8 mouse cellular contexts compared by ENCODE assay signal in genomic region chr10:22732181-22732580, GRCm38 (mm10). TPM values are rescaled to one million over a fixed set of nuclear protein-coding genes. Genes with fewer than 3 reads are reported as not detected.
DNase-seq lines count a peak whose midpoint lies in the region; ATAC-seq lines count a peak whose summit lies in the region.

No protein-coding gene starts in this region.

- peak overlapping the region; percentile 70 for H3K4me2 ChIP-seq in limb, embryonic 12.5 days
- H3K4me2 ChIP-seq in neural tube, embryonic 12.5 days (replicated peaks) = peak overlapping the region; percentile 93

- 62% methylated on average over 10 of the region's 10 CpGs for WGBS in limb, embryonic 12.5 days
- WGBS in neural tube, embryonic 12.5 days = 59% methylated on average over 10 of the region's 10 CpGs

- no peaks in the 10 kb centered on the region for H3K36me3 ChIP-seq in limb, embryonic 12.5 days
- no peaks in the 10 kb centered on the region for H3K36me3 ChIP-seq in neural tube, embryonic 12.5 days

- H3K9me3 ChIP-seq in limb, embryonic 12.5 days = no peaks in the 10 kb centered on the region
- no peaks in the 10 kb centered on the region for H3K9me3 ChIP-seq in neural tube, embryonic 12.5 days

- H3K27ac ChIP-seq in limb, embryonic 12.5 days = peak overlapping the region; percentile 88
- peak overlapping the region; percentile 80; the same call in 1 of the 2 replicates for H3K27ac ChIP-seq in neural tube, embryonic 12.5 days

- H3K27me3 ChIP-seq in limb, embryonic 12.5 days = no peaks in the 10 kb centered on the region
- H3K27me3 ChIP-seq in neural tube, embryonic 12.5 days (replicated peaks) = no peaks in the 10 kb centered on the region

- DNase-seq in cerebellum, adult 8-10 months = peak; percentile 31
- no peak for DNase-seq in cerebellum, postnatal 14 days
- DNase-seq in thymus, postnatal 25 days = peak; percentile 10
- DNase-seq in thymus, postnatal 14 days = no peak
- DNase-seq in embryo, embryonic 10.5 days (ENCODE audit: low spot score) = no peak
- no peak for DNase-seq in right cerebral cortex, postnatal 25 days

- H3K4me3 ChIP-seq in limb, embryonic 12.5 days (replicated peaks) = peak overlapping the region; percentile 98
- peak overlapping the region; percentile 97 for H3K4me3 ChIP-seq in neural tube, embryonic 12.5 days

- ATAC-seq in limb, embryonic 12.5 days (ENCODE audit: insufficient number of reproducible peaks, insufficient read depth, low FRiP score, low TSS enrichment, low read depth) = no peak
- ATAC-seq in neural tube, embryonic 12.5 days (ENCODE audit: low FRiP score, low read depth) = no peak

- peaks cover 22% of the 10 kb centered on the region for H3K4me1 ChIP-seq in limb, embryonic 12.5 days (replicated peaks)
- H3K4me1 ChIP-seq in neural tube, embryonic 12.5 days = peaks cover 27% of the 10 kb centered on the region

- peak overlapping the region; percentile 95; the same call in 1 of the 2 replicates for H3K9ac ChIP-seq in limb, embryonic 12.5 days (replicated peaks)
- H3K9ac ChIP-seq in neural tube, embryonic 12.5 days = peak overlapping the region; percentile 98

RNA-seq across cellular contexts. Expression of gene Tbpl1, which starts 0.4 kb away (rescaled TPM):
- 76.9 and 77.6 TPM in 2 replicates for polyA plus RNA-seq in limb, embryonic 12.5 days (2016; fragmentation: Nextera tagmentation; extraction: Ambion mirVana)
- 117 and 119 TPM in 2 replicates for polyA plus RNA-seq in neural tube, embryonic 12.5 days (2016; fragmentation: Nextera tagmentation; extraction: Ambion mirVana)

Comparison
In these comparisons a context has a peak if more than half of its experiments do, and no peak if none do; other contexts are left out.
1. DNase-seq: peak in cerebellum, adult 8-10 months (single experiment) and thymus, postnatal 25 days (single experiment); none in cerebellum, postnatal 14 days (0 of 2), thymus, postnatal 14 days (single experiment), embryo, embryonic 10.5 days (single experiment) and right cerebral cortex, postnatal 25 days (single experiment).